In the genomic region with DNA sequence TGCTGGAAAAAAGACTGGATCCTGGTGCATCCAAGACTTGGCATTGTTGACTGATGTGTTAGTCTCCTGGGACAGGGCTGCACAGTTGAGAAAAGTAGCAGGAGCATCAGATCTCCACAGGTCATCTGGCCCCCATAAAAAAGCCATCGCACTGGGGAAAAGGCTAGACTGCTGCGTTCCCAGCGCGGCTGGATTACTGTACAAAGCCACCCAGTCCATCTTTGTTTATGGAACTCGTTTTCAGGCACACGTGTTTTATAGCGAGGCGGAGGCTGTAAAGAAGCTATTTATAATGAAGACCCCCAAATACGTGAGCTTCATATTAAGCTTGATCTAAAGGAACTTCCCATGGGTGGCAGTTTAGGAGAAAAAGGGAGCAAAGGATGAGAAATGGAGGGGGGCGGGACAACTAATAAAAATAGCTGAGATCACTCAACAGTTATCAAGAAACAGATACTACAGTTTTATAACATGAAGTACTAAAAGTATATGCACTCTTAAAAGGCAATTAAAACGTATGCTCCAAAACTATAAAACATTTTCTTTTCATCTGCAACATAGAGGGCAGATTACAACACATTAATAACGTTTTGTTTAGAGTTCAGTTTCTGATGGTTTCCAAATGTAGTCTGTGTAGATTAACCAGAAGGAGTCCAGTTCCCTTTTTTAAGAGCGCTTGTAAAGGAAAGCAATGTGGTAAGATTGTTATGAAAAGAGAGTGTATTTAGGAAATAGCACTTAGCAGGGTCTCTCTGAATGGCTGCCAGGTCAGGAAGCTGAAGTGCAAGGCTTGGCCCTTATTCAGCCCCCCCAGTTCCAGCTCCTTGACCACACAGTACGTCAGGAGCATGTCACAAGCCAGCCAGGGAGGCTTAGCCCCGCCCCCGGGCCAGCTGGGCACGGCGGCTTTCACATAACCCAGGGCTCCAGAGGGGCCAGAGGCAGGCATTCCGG, we compare ENCODE assay signal across 9 mouse cellular contexts.
DNase-seq lines count a peak whose midpoint lies in the region; ATAC-seq and TF ChIP-seq lines count a peak whose summit lies in the region.
"Had no signal": no experiment of that assay in that cellular context is flagged by ENCODE, and none has a peak within 500 bp of the region (broad histone marks: within the 10 kb centered on the region; RNA-seq: fewer than 3 reads in every experiment).

No protein-coding gene starts in this region.

- H3K27me3 ChIP-seq in forebrain, embryonic 14.5 days (replicated peaks; ENCODE audit: control insufficient read depth, insufficient read depth, low read length): peaks cover 40% of the 10 kb centered on the region
- peaks cover 89% of the 10 kb centered on the region for H3K27me3 ChIP-seq in forebrain, embryonic 13.5 days
- peaks cover 8% of the 10 kb centered on the region for H3K27me3 ChIP-seq in hindbrain, embryonic 12.5 days
- H3K27me3 ChIP-seq in liver, adult 2 months (ENCODE audit: control insufficient read depth, insufficient read depth, low read length): no peaks in the 10 kb centered on the region
- no peaks in the 10 kb centered on the region for H3K27me3 ChIP-seq in myocyte (ENCODE audit: control insufficient read depth, insufficient read depth, insufficient read length)
- H3K27me3 ChIP-seq: hindbrain, embryonic 15.5 days had no signal

- H3K27ac ChIP-seq in forebrain, embryonic 14.5 days (ENCODE audit: low read depth, low read length): no peak overlapping the region
- H3K27ac ChIP-seq in forebrain, embryonic 13.5 days: no peak overlapping the region
- no peak overlapping the region for H3K27ac ChIP-seq in hindbrain, embryonic 12.5 days
- H3K27ac ChIP-seq in liver, adult 2 months (replicated peaks; ENCODE audit: insufficient read depth, low read depth, low read length): peak overlapping the region; percentile 39; the same call in 1 of the 2 replicates

- peak; percentile 37 for DNase-seq in forebrain, embryonic 14.5 days (ENCODE audit: low spot score)
- peak; percentile 31 for DNase-seq in MN1 (ENCODE audit: low spot score)
- DNase-seq in fibroblast of lung, adult 2 months (ENCODE audit: low read depth): peak; percentile 51
- peak; percentile 45 for DNase-seq in liver, adult 2 months (ENCODE audit: extremely low read depth, low read depth, low spot score)

- WGBS in forebrain, embryonic 14.5 days: 47% methylated on average over 19 of the region's 19 CpGs
- WGBS in forebrain, embryonic 13.5 days: 47% methylated on average over 19 of the region's 19 CpGs
- 55% methylated on average over 19 of the region's 19 CpGs for WGBS in hindbrain, embryonic 12.5 days
- WGBS in liver, adult 2 months: 69% methylated on average over 19 of the region's 19 CpGs

- TF ChIP-seq CTCF in liver, adult 2 months (IDR thresholded peaks at IDR 0.05; ENCODE audit: low read depth, low read length): no peak

- H3K9ac ChIP-seq in forebrain, embryonic 14.5 days (ENCODE audit: low read length): no peak overlapping the region
- H3K9ac ChIP-seq in forebrain, embryonic 13.5 days: no peak overlapping the region
- no peak overlapping the region for H3K9ac ChIP-seq in hindbrain, embryonic 12.5 days
- no peak overlapping the region for H3K9ac ChIP-seq in liver, adult 2 months (ENCODE audit: low read depth, low read length)
- H3K9ac ChIP-seq: hindbrain, embryonic 15.5 days had no signal

- TF ChIP-seq POLR2A in liver, adult 2 months (IDR thresholded peaks at IDR 0.05; ENCODE audit: extremely low read depth, insufficient read depth, low read length): no peak
- TF ChIP-seq POLR2A in myocyte (IDR thresholded peaks at IDR 0.05; ENCODE audit: insufficient read length, low read depth): no peak

- ATAC-seq in forebrain, embryonic 14.5 days: no peak
- no peak for ATAC-seq in forebrain, embryonic 13.5 days
- no peak for ATAC-seq in hindbrain, embryonic 12.5 days (ENCODE audit: low FRiP score)
- no peak for ATAC-seq in activated CD4-positive, CD25-positive, alpha-beta regulatory T cell, adult 4 months

- no peaks in the 10 kb centered on the region for H3K9me3 ChIP-seq in forebrain, embryonic 14.5 days (replicated peaks; ENCODE audit: control insufficient read depth, low read length)
- no peaks in the 10 kb centered on the region for H3K9me3 ChIP-seq in forebrain, embryonic 13.5 days (replicated peaks)
- no peaks in the 10 kb centered on the region for H3K9me3 ChIP-seq in hindbrain, embryonic 12.5 days (replicated peaks)
- H3K9me3 ChIP-seq: hindbrain, embryonic 15.5 days had no signal

- no peak overlapping the region for H3K4me3 ChIP-seq in forebrain, embryonic 14.5 days (ENCODE audit: low read depth, low read length)
- no peak overlapping the region for H3K4me3 ChIP-seq in forebrain, embryonic 13.5 days
- no peak overlapping the region for H3K4me3 ChIP-seq in hindbrain, embryonic 12.5 days
- no peak overlapping the region for H3K4me3 ChIP-seq in liver, adult 2 months (ENCODE audit: insufficient read depth, low read depth, low read length)
- no peak overlapping the region for H3K4me3 ChIP-seq in myocyte
- H3K4me3 ChIP-seq: hindbrain, embryonic 15.5 days had no signal

- no peak overlapping the region for H3ac ChIP-seq in myocyte (ENCODE audit: control insufficient read depth, insufficient read length)

- no peak overlapping the region for H3K4me2 ChIP-seq in forebrain, embryonic 14.5 days (ENCODE audit: low read length)
- H3K4me2 ChIP-seq in forebrain, embryonic 13.5 days: no peak overlapping the region
- 0 out of 2 replicates have a peak overlapping the region, but pooled peaks have one; percentile 13 for H3K4me2 ChIP-seq in hindbrain, embryonic 12.5 days (replicated peaks)
- H3K4me2 ChIP-seq in myocyte (ENCODE audit: low read depth): peak overlapping the region; percentile 54
- H3K4me2 ChIP-seq: hindbrain, embryonic 15.5 days had no signal

- H3K36me3 ChIP-seq in forebrain, embryonic 14.5 days (ENCODE audit: control insufficient read depth, insufficient read depth, low read length): no peaks in the 10 kb centered on the region
- no peaks in the 10 kb centered on the region for H3K36me3 ChIP-seq in forebrain, embryonic 13.5 days (ENCODE audit: poor library complexity, severe bottlenecking)
- no peaks in the 10 kb centered on the region for H3K36me3 ChIP-seq in hindbrain, embryonic 12.5 days
- no peaks in the 10 kb centered on the region for H3K36me3 ChIP-seq in liver, adult 2 months (ENCODE audit: control insufficient read depth, insufficient read depth, low read length)
- H3K36me3 ChIP-seq in myocyte (ENCODE audit: control insufficient read depth, insufficient read depth): no peaks in the 10 kb centered on the region
- H3K36me3 ChIP-seq: hindbrain, embryonic 15.5 days had no signal

- H3K79me2 ChIP-seq in liver, adult 2 months (ENCODE audit: control insufficient read depth, insufficient read depth, low read length): no peaks in the 10 kb centered on the region; the same call in 1 of the 2 replicates
- H3K79me2 ChIP-seq in myocyte (ENCODE audit: control insufficient read depth, insufficient read depth): no peaks in the 10 kb centered on the region

- H3K4me1 ChIP-seq in forebrain, embryonic 14.5 days (ENCODE audit: control insufficient read depth, insufficient read depth, low read length): peaks cover 11% of the 10 kb centered on the region
- H3K4me1 ChIP-seq in forebrain, embryonic 13.5 days: peaks cover 18% of the 10 kb centered on the region
- H3K4me1 ChIP-seq in hindbrain, embryonic 12.5 days: peaks cover 24% of the 10 kb centered on the region
- no peaks in the 10 kb centered on the region; the same call in 1 of the 2 replicates for H3K4me1 ChIP-seq in liver, adult 2 months (ENCODE audit: control insufficient read depth, insufficient read depth, low read length)

TF ChIP-seq in myocyte, 11 proteins besides CTCF, POLR2A, EP300 and RAD21:
- TF ChIP-seq TCF3 (IDR thresholded peaks at IDR 0.05; ENCODE audit: insufficient read length, low read depth) (no peak), USF1 (IDR thresholded peaks at IDR 0.05; ENCODE audit: low read depth) (no peak), MYOD1 (IDR thresholded peaks at IDR 0.05; ENCODE audit: control insufficient read depth in 1 of 3, insufficient read length in 2 of 3, low read depth in 2 of 3) (peak in 1 of 3 experiments; percentile 37), MYOG (IDR thresholded peaks at IDR 0.05; ENCODE audit: control insufficient read depth in 1 of 3, insufficient read depth in 1 of 3, insufficient read length in 2 of 3, low read depth in 2 of 3) (peak in 1 of 3 experiments; percentile 38)

Comparison
In these comparisons a context has a peak if more than half of its experiments do, and no peak if none do; other contexts are left out.
1. H3K4me2 ChIP-seq: peak in hindbrain, embryonic 12.5 days (single experiment) and myocyte (single experiment); none in forebrain, embryonic 14.5 days (single experiment) and forebrain, embryonic 13.5 days (single experiment).
2. Peak in every context shown above with its lines, with median percentiles within 50 percentile points of each other: DNase-seq.